Comparison of ENCODE assay signal across 11 mouse cellular contexts in the genomic region with DNA sequence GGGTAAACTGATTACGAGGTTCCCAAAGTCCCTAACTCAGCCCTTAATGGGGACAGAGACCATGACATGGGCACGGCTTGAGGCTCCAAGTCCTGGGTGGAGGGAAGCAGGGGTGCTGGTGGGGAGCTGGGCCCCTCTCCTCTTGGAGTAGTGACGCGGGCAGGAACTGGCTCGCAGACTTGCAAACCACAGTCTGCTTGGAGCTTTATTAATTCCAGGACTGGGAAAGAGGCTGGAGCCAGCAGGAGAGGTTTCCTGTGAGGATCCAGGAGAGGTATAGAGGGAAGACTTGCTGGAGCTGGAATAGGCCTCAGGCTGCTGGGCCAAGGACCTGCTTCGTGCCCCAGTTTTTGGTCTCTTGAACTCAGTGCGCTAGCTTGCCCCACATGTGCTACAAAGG.
"Had no signal": no experiment of that assay in that cellular context is flagged by ENCODE, and none has a peak within 500 bp of the region (broad histone marks: within the 10 kb centered on the region; RNA-seq: fewer than 3 reads in every experiment).

No protein-coding gene starts in this region.

- H3K27me3 ChIP-seq: intestine, embryonic 15.5 days had no signal

- H3K36me3 ChIP-seq: intestine, embryonic 15.5 days; liver, embryonic 15.5 days; midbrain, embryonic 13.5 days had no signal

- DNase-seq: kidney, adult 18-20 months; kidney, postnatal 10 days; kidney, postnatal 4 days; lung, embryonic 14.5 days; right cerebral cortex, adult 18-20 months; right cerebral cortex, postnatal 25 days had no signal

- H3K4me3 ChIP-seq: intestine, embryonic 15.5 days; layer of hippocampus, adult 2 months; liver, embryonic 15.5 days; midbrain, embryonic 13.5 days had no signal

- H3K4me2 ChIP-seq: intestine, embryonic 15.5 days; liver, embryonic 11.5 days; liver, embryonic 15.5 days; lung, embryonic 14.5 days; midbrain, embryonic 13.5 days had no signal

- ATAC-seq: intestine, embryonic 15.5 days; midbrain, embryonic 13.5 days had no signal

- H3K27ac ChIP-seq: intestine, embryonic 15.5 days; layer of hippocampus, adult 2 months; liver, embryonic 15.5 days; midbrain, embryonic 13.5 days had no signal

- H3K9me3 ChIP-seq: intestine, embryonic 15.5 days; liver, embryonic 15.5 days; midbrain, embryonic 13.5 days had no signal

- H3K9ac ChIP-seq: intestine, embryonic 15.5 days; liver, embryonic 15.5 days; lung, embryonic 14.5 days; midbrain, embryonic 13.5 days had no signal
